Mouse (Mus musculus) CD4-positive, CD25-positive, alpha-beta regulatory T cell, adult 2 months (primary cell): ENCODE data around the gene Serpinb6c.
"Not testable (repeated sequence)": the region's sequence is repeated elsewhere in the genome, so short reads cannot be mapped to it uniquely, and the experiment has no call there.

Experiments used
- DNase-seq: peaks from one replicate; pipeline ENCODE4 v3.0.0-alpha.2; 2012; ENCODE audit warnings: low read depth, low spot score

Gene Serpinb6c

DNA sequence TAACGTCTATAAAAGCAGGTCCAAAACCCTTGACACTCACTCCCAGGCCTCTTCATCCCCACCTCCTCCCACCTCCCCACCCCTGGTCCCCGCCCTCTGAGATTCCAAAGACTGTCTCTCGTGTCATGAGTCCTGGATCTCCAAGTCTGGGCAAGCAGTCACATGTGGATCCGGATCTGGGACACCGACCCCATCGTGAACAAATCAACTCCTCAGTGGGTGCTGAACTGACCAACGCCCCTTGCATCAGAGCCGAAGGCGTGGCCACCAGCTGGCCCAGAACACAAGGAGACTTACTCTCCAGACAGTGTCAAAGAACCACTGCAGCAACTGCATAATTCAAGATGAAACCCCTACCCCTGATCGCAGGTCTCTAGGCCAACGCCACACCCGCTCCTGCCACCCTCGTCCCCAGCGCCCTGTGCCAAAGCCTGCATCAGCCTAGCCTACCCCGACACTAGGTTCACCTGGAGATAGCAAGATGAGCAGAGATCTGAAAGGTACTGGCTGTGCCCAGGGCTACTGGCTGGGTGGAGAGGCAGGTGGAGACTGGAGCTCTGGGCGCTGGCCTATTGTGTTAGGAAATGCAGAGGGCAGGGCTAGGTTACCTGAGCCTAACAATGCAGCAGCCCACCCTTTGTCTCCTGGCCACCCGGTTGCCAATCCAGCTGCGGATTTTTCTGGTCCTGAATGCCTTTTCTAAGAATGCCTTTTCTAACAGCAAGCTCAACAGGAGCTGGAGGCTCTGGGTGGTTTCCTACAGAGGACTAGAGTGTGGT lies at the start of gene Serpinb6c:
TSS of gene Serpinb6c (minus strand) at position 533 of the 779 bp plus-strand sequence.
- DNase-seq, result no peak

DNA sequence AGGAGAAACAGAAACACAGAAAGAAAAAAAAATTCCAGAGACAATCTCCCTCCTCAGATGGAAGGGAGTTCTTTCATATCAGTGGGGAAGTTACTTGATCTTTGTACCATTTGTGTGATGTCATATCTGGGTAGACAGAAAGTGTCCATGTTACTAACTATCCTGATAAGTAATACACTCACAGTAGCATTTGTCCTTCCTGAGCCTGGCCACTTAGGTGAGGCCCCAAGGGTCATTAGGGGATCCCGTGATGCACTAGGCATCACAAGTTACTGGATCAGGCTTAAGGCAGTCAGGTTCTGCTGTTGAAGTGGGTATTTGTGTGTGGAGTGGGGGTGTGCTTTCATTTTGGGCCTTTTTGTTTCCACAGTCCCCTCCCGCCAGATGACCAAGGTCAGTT lies 47.4 kb upstream of the Serpinb6c start:
- no peak for DNase-seq

DNA sequence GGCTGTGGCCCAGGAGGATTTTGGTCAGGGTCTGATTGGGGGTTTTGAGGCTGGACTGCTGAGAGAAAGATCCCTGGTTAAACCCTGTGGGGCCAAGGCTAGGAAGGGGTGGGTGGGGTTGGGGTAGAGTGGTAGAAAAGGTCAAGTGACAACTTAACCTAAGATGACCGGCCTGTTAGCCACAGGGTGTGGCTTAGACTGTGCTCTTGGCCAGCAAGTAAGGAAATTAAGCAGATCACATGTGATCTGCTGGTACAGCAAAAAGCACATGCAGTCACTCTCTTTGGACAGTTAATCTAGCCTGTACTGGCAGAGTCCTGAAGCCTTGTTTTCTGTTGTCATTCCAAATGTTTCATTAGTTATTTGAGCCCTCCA lies 46.6 kb upstream of the Serpinb6c start:
- DNase-seq, result no peak

DNA sequence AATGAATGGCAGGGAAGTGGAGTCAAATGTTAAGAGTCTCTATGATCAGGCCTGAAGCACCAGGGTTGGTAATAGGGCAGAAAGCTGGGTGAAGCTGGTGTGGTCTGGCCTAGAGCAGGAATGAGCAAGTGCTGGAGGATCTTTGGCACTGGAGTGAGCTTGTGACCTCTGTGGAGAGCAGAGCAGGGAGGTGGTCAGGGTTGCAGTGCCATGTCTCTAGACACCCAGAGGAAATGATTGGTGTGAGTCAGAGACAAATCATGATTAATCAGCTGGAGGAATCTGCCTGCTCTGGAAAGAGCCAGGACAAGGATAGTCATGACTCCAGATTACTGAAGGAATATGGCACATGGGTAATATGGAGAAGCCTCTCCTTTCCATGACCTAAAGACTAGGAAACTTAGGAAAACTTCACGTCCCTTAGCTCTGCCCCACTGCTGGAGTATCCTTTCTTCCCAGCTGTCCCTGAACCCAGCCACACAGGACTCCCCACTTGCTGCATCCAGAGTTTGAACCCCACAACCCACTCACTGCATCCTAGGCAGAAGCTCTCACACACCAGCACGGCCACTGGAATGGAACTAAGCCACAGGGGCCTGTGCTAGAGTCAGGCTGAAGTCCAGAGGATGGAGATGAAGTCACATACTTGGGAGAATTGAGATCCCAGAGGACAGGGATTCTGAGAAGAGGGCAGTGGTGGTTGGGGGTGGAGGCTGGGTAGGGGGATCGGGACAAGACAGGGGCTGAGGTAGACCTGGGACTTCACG lies 46.0 kb upstream of the Serpinb6c start:
- DNase-seq, result no peak

DNA sequence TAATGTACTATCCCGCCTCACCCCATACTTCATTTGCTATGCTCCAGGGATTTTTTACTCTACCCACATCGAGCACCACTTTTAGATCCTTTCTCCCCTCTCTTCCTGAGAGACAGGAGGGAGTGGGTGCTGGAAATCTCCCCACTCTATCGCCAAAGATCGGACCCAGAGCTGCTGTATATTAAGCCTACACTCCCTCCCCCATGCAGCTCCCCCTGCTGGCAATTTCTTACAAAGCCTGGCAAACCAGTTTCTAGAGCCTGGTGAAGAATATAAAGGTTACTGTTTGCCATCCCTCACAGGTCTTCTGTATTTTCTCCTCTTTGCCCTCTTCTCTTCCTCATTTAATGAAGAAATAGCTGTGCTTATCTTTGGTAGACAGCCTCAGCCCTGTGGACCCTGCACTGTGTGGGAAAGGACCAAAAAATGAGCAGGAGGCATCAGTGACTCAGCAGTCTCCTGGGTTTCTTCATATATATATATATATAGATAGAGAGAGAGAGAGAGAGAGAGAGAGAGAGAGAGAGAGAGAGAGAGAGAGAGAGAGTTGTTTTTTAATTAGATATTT lies 36.8 kb upstream of the Serpinb6c start:
- DNase-seq, result peak; percentile 38

DNA sequence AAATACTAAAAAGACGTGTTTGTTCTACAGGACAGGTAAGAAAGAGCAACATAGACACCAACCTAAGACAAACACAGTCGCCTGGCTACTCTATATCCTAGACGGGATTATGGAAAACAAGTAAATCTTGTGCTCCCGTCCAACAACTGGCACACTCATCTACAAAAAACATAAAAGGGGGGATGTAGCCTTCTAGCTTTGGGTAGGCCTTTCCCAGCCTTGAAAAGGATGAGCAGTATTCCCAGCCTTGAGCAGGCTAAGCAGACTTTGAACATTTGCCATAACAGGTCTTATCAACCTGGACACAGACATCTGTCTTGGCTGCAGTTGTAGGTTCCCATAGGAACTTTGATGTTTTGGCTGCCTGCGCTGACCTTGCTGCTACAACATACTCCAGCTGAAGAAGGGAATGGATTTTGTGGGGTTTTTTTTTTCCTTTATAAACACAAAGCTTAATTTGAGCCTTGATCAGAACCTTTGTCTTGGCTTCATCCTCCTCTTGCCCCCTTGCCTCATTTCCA lies 35.8 kb upstream of the Serpinb6c start:
- no peak for DNase-seq

DNA sequence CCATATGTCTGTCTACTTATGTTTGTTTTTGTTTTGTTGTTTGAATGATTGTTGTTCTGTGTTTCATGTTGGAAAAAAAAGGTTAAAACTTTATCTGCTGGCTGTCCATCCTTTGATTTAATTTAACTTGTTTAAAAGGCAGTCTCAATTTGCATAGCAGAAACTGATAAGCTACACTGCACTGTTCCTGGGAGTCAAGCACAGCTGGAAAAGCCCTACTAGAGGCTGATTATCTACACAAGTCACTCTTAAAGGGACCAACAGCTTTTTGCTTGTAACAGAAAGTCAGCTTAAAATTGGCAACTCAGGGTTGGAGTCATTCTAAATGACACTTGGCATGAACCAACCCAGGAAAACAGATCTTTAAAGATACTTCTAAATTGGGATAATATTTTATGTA lies 32.1 kb upstream of the Serpinb6c start:
- not testable (repeated sequence) for DNase-seq

DNA sequence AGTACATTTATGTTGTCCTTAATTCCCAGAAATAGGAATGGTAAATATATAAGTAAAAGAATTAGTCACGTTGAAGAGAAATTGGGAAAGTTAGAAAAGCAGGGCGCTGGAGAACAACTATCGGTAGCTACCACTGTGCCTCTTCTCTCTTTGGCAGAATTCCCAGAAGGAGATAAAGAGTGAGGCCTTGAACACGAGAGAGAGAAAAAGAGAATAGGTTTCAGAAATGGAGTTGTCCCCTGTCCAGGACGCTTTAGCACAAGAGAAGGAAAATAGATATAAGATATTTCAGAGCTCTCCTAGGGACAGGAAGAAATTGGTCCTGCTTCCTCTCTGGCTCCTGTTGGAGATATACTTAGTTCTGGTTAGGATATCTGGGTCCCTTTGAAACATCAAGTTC lies 31.6 kb upstream of the Serpinb6c start:
- no peak for DNase-seq

DNA sequence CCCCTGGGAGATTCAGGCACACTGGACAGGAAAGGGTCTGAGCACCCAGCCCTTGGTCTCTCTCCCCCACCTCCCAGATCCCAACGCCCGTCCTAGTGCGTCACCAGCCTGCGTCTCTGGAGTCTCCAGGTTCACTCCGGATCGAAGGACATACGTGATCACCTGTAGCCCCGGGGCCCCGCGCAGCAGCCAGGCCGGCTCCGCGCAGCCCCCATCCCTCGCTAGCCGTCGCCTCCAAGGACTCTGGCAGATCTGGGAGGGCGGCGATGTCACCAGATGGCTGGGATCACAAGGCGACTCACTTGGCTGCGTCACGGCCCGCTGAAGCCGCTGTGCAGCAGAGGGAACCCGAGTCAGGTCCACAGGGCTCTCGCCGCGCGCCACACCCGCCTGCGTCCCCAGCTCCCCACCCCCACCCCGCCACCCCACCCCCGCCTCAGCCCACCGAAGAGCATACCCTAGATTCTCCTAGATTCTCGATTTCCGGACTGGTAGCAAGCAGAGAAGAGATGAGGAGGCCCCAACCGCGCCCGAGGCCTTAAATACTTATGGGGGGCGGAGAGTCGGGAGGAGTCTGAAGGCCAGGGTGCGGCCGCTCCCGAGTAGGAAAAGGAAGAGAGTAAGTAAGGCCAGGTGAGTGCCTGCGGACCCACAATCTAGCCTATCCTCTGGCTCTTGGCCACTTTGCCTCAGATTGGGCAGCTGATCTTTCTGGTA lies 30.1 kb upstream of the Serpinb6c start:
- peak; percentile 20 for DNase-seq

DNA sequence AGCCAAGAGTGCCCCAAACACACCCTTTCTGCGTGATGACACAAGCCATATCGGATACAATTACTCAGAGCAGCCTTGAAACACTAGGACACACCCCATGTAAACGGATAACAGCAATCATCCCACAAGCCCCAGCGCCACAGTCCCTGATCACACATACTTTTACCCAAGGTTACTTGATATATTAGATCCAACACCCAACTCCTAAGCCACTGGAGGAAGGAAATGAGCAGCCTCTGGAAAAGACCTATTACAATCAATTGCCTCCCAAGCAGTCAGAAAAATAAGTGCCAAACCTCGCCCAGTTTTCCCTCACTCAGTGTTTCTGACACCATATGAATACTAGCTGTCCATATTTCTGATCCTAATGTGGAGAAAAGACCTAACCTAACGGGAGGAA lies 29.2 kb upstream of the Serpinb6c start:
- DNase-seq, result no peak

DNA sequence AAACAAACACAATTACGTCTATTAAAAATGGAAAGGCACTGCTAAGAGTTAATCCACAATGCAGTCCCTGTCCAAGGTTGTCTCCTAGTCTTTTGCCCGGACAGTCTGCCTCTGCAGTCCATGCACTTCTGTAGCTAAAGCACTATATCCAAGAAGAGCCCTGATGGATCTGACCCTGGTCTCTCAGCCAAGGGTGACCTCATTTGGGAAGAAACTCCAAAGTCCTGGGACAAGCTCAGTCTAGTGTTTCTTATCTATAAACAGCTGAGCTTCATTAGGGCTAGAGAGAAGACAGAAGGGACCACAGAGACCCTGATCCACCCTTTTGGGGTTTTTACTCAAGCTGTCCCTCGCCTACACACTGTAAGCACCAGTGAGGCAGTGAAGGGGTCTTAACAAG lies 25.4 kb upstream of the Serpinb6c start:
- no peak for DNase-seq

DNA sequence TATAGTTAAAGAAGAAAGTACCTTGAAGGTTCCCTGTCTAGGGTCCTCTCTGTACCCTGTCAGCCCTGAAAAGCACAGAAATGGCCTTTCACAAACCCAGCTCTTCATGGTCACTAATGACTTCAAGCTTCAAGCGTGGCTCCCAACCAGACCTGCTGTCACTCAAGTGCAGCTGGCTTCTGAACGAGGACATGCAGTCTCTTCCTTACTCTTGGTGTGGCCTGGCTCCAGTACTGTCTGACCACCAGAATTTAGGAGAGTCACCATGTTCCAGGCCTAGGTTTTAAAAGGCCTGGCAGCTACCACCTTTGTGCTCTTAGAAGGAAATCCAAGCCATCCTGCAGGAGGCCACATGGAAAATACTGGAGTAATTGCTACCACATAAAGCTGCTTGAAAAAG lies 24.8 kb upstream of the Serpinb6c start:
- no peak for DNase-seq

DNA sequence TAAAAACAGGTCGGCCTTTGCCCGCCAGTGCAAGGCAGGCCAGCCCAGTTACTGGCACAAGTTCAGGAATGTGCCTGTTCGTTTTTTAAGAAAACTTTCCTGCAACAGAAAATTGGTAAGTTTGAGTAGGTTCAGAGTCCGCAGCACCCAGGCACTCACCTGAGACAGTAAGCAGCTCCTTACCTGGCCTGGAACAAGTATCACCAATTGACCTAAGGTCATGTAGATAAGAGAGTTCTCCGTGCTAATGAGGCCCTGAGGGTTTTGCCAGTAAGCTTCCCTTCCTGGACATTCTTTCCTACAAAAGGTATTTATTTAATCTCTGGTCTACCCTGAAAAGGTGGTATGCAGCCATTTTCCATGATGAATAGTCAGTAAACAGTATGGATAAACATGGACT lies 16.2 kb upstream of the Serpinb6c start:
- no peak for DNase-seq

DNA sequence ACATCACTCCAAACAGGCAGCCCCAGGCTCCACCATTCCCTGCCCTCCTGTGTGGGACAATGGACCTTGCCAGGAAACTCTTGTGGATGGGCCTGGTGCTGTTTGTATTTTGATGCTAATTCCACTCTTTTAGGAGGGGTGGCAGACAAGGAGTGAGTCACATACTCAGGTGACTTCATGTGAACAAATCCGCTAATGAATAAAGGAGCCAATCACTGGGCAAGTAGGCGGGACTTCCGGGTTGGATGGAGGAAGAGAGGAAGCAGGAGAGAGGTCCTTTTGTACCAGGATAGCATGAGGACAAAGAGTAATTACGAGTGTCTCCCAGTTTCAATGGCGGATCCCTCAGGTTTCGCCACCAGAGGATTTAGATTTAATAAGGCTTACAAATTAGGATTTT lies 15.5 kb upstream of the Serpinb6c start:
- DNase-seq, result no peak

DNA sequence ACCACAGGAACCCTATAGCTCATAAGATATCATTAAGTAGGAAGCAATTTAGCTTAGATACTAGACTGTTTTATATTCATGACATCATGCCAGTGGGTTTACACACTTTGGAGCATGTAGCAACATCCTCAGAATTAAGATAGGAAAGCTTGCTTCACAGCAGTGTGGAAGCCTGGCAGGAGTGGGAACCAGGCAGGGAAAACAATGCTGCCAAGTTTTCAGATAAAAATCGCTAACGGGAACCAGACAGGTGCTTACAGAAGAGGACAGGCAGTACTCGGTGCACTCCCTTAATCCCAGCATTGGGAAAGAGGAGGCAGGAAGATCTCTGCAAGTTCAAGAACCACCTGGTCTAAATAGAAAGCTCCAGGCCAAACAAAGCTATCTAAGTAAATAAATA lies 1.3 kb upstream of the Serpinb6c start:
- DNase-seq, result no peak

DNA sequence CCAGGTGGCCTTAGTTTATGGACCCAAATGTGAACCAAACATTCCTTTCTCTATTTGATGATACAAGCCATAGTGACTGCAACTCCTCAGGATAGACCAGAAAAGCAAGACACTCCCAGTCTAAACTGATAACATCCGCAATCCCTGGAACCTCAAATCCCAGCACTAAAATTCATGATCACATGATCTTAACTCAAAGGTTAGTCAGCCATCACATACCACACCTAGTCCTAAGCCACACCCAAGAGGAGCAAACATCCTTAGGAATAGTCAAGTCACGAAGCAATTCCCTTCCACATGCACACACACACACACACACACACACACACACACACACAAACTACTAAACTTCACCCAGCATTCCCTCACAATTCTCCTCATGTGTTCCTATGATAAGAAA lies 2.2 kb downstream of the Serpinb6c start:
- no peak for DNase-seq

DNA sequence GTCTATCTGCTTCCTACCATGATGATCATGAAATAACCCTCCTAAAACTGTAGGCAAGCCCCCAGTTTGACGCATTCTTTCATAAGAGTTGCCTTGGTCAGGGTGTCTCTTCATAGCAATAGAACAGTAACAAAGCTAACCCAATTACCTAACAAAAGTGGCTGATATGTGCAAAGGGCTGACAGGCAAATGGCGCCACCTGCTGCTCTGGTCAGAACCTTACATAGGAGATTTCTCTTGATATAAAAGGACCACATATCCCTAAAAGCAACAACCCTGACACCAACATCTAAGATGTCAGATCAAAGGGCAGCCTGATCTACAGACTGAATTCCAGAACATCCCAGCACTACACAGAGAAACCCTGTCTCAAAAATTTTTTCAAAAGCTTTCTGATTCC lies 11.3 kb downstream of the Serpinb6c start:
- peak; percentile 43 for DNase-seq

DNA sequence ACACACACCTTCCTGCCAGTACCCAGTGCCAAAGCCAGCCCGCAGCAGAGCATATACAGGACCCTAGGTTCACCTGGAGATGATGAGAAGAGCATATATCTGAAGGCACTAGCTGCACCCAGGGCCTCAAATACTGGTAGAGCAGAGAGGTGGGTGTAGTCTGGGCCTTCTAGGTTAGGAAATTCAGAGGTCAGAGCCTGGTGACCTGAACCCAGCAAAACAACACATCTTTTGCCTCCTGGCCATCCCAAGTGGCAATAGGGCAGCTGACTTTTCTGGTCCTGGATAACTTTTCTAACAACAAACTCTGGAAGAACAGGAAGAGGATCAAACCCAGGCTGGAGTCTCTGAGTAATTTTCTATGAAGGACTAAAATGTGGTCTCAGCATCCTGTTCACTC lies 62.2 kb downstream of the Serpinb6c start, which contains the start of gene Serpinb6e:
TSS of gene Serpinb6e (minus strand) at position 101 of the 400 bp plus-strand sequence.
- no peak for DNase-seq

DNA sequence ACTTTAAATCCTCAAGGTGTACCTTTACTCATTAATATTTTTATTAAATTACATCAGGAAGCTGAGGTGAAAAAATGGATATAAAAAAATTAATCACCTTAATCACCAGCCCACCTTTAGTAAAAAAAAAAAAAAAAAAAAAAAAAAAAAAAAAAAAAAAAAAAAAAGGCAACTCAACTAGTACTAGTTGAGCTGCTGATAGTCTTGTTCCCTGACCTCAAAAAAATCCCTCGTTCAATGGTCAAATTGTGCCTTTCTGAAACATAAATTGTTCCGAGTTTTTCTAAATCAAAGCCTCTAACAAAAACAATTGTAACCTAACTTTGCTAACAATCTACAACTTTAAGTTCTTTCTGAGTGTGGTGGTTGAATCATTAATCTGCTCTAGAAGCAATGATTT lies 74.8 kb downstream of the Serpinb6c start:
- DNase-seq, result no peak
